Mouse (Mus musculus) brown adipose tissue, adult 24 weeks (tissue): ENCODE measurements around the gene Prmt8. TPM values are rescaled to one million over a fixed set of nuclear protein-coding genes. Genes with fewer than 3 reads are reported as not detected.

Source experiments
- H3K27ac ChIP-seq: fragments of 200-500 bp; replicated peaks from 2 replicates; pipeline ENCODE4 v1.5.1; 2012; ENCODE audit warnings: low read depth, mild to moderate bottlenecking, low read length
- H3K4me1 ChIP-seq: fragments of 200-500 bp; 2 replicates; pipeline ENCODE4 v1.6.1; 2012; ENCODE audit warnings: low read length, mixed read lengths; ENCODE audit not compliant: control insufficient read depth, insufficient read depth, insufficient read length
- H3K4me3 ChIP-seq: fragments of 200-500 bp; 2 replicates; pipeline ENCODE4 v1.5.1; 2012; ENCODE audit warnings: low read depth, mild to moderate bottlenecking, low read length, moderate library complexity; ENCODE audit not compliant: insufficient read depth
- polyA plus RNA-seq: library from polyadenylated mRNA; stranded (reverse); fragments of >200 nt; gene quantifications from 2 replicates; pipeline ENCODE4 v1.2.4, GENCODE M21; 2012; ENCODE audit not compliant: missing spikeins, insufficient read depth, insufficient read length

The Prmt8 gene
- polyA plus RNA-seq, 1 experiment = not detected

- H3K4me1 ChIP-seq = no peaks in the 10 kb centered on the region
- no peak overlapping the region for H3K27ac ChIP-seq
- no peak overlapping the region for H3K4me3 ChIP-seq
These were observed 68.1 kb downstream of the Prmt8 start for GRCm38 (mm10) chr6:127701036-127701783.

DNA sequence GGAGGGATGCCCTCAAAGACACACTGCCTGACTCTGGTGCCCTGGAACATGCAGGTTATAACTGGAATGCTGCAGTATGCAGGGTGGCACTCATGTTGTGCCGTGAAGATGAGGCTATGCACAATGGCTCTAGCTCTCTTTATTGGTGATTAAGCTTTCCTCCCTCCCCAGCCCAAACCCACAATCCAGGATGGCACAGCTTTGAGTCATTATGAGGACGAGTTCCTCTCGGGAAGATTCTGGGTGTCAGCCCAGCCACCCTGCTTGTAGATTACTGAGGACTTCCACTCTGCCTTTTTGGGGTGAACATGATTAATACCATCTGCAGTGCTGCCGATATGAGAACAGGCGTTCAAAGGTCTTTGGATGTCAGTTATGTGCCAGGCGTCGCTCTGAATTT is 75.6 kb downstream of the Prmt8 start:
- Histone ChIP-seq H3K4me1 (no peaks in the 10 kb centered on the region), H3K4me3 (no peak overlapping the region), H3K27ac (no peak overlapping the region)

GRCm38 (mm10) chr6:127692298-127692697 is 77.0 kb downstream of the Prmt8 start:
- no peak overlapping the region for H3K4me3 ChIP-seq
- H3K27ac ChIP-seq = no peak overlapping the region
- H3K4me1 ChIP-seq = no peaks in the 10 kb centered on the region

- Histone ChIP-seq H3K27ac (no peak overlapping the region), H3K4me1 (no peaks in the 10 kb centered on the region), H3K4me3 (no peak overlapping the region)
These were observed 82.0 kb downstream of the Prmt8 start for GRCm38 (mm10) chr6:127687181-127687860.

DNA sequence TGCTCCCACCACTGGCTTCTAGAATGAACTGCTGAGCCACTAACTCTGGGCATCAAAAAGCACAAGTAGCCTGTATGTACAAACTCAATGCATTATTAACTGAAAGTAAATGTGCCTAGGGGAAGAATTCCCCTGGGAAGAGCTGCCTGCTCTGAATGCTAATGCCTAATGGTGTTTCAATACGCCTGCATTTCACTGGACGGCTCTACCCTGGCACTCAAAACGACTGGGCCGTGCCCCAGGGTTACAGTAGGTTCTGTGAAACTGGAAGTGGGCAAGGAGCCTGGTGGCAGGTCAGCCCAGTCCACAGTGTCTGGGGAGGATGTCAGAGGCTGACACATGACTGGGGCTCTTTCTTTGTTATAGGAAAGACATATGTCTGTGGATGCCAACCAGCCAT is 84.3 kb downstream of the Prmt8 start:
- Histone ChIP-seq H3K4me3 (no peak overlapping the region), H3K27ac (no peak overlapping the region), H3K4me1 (no peaks in the 10 kb centered on the region)

DNA sequence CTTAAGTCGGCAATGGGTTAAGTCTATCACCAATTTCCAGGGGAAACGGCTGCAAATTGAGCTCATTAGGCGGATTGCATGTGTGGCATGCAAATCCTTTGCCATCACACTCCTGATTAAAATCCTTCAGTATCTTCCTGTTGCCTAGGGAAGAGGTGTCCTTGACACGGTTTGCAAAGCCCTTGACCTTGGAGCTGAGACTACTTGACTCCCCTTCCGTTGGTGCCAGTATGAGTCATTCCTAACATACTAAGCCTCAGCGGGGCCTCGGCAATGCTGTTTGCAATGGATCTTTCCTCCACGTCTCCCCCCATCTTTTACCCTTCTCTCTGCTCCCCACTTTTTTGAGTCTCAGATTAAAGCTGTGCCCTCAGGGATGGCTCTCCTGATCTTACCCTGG is 85.7 kb downstream of the Prmt8 start:
- Histone ChIP-seq H3K27ac (no peak overlapping the region), H3K4me1 (no peaks in the 10 kb centered on the region), H3K4me3 (no peak overlapping the region)

DNA sequence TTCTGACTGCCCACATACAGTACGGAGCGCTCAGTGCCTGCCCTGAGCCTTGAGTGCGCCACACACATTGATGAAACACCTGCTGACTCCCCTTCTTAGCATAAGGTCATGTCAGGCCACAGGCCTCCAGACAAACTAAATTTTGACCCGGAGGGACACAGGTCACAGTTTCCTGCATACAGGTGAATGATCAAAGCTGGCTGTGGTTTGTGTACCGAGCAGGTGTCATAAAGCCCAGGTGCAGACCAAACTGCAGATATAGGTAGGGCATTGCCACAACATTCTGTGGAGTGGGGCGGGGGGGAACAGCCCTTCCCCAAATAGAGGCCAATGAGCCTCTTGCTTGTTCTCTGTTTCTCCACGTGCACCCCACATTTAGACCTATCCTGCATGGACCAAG is 88.5 kb downstream of the Prmt8 start:
- Histone ChIP-seq H3K4me1 (no peaks in the 10 kb centered on the region), H3K27ac (no peak overlapping the region)

DNA sequence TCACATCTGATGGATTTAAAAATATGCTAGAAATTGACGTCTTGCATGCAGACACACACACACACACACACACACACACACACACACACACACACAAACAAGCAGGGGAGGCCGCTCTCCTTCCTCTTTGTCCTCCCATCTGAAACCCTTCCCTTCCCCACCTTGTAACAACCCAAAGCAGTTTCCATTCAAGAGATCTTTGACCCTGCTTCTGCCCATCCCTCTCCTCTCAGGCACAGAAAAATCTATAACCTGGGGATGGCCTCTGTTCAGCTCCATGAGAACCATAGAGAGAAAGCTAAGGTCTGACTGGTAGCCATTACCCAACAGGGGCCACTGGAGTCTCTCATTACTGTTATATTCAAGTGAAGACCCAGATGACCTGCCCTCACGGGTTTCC is 90.3 kb downstream of the Prmt8 start:
- Histone ChIP-seq H3K4me1 (no peaks in the 10 kb centered on the region), H3K27ac (no peak overlapping the region), H3K4me3 (no peak overlapping the region)

More for the DNA sequence above, 88.5 kb downstream of the Prmt8 start:
- H3K4me3 ChIP-seq = no peak overlapping the region

GRCm38 (mm10) chr6:127678320-127678719 is 91.0 kb downstream of the Prmt8 start:
- Histone ChIP-seq H3K4me1 (no peaks in the 10 kb centered on the region), H3K27ac (no peak overlapping the region), H3K4me3 (no peak overlapping the region)

- no peak overlapping the region for H3K4me3 ChIP-seq
- H3K27ac ChIP-seq = no peak overlapping the region
- no peaks in the 10 kb centered on the region for H3K4me1 ChIP-seq
These were observed 92.4 kb downstream of the Prmt8 start for GRCm38 (mm10) chr6:127676866-127677265.

- Histone ChIP-seq H3K4me3 (no peak overlapping the region), H3K4me1 (no peaks in the 10 kb centered on the region), H3K27ac (no peak overlapping the region)
These were observed 97.2 kb downstream of the Prmt8 start for GRCm38 (mm10) chr6:127672071-127672470.

DNA sequence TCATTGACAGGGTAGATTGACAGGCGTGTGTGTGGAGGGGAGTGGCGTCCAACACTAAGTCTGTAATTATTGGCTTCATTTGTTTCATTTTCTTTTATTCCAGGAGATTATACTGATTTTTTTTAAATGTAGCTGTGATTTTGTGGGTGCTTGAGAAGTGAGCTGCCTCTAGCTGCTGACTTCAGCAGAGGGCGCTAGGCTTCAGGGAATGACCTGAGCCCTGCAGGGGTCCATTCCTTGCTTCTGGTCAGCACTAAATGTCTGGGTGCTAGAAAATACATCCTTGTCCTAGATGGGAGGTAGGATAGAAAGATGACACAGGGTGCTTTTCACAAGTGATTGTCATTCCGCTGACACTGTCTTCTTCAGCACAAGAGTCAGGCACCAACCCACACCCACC is 99.2 kb downstream of the Prmt8 start:
- no peak overlapping the region for H3K27ac ChIP-seq
- H3K4me1 ChIP-seq = no peaks in the 10 kb centered on the region
- H3K4me3 ChIP-seq = no peak overlapping the region

GRCm38 (mm10) chr6:127669313-127669712 is 100.0 kb downstream of the Prmt8 start:
- H3K27ac ChIP-seq = no peak overlapping the region
- no peaks in the 10 kb centered on the region for H3K4me1 ChIP-seq
- no peak overlapping the region for H3K4me3 ChIP-seq

- no peaks in the 10 kb centered on the region for H3K4me1 ChIP-seq
- no peak overlapping the region for H3K27ac ChIP-seq
- no peak overlapping the region for H3K4me3 ChIP-seq
These were observed 106.0 kb downstream of the Prmt8 start for GRCm38 (mm10) chr6:127663263-127663662.

- H3K27ac ChIP-seq = no peak overlapping the region
- no peak overlapping the region for H3K4me3 ChIP-seq
- no peaks in the 10 kb centered on the region for H3K4me1 ChIP-seq
These were observed 107.5 kb downstream of the Prmt8 start for GRCm38 (mm10) chr6:127661717-127662292.

GRCm38 (mm10) chr6:127659966-127660365 is 109.3 kb downstream of the Prmt8 start:
- Histone ChIP-seq H3K4me3 (no peak overlapping the region), H3K4me1 (no peaks in the 10 kb centered on the region), H3K27ac (no peak overlapping the region)
